Mouse (Mus musculus) bone marrow, adult 2 months (tissue): Measurements from ENCODE around the gene Loxl4. TPM values are rescaled to one million over a fixed set of nuclear protein-coding genes. Genes with fewer than 3 reads are reported as not detected.

Experiments
- H3K27ac ChIP-seq: fragments of 200-500 bp; 2 replicates; pipeline ENCODE4 v1.5.1; 2012; ENCODE audit warnings: low read depth, mild to moderate bottlenecking, control low read depth, inconsistent platforms, low read length; ENCODE audit not compliant: control insufficient read depth, poor library complexity, insufficient read depth
- H3K4me1 ChIP-seq: fragments of 200-500 bp; 2 replicates; pipeline ENCODE4 v1.6.1; 2011; ENCODE audit warnings: low read length; ENCODE audit not compliant: control insufficient read depth, insufficient read depth
- H3K4me3 ChIP-seq: fragments of 200-500 bp; replicated peaks from 2 replicates; pipeline ENCODE3; 2011; ENCODE audit warnings: mild to moderate bottlenecking, low read depth, low read length, control low read depth; ENCODE audit not compliant: control insufficient read depth
- CTCF ChIP-seq: fragments of 200-500 bp; IDR thresholded peaks from 2 replicates; pipeline ENCODE4 v1.5.1; 2011; ENCODE audit warnings: low read length, control low read depth; ENCODE audit not compliant: control insufficient read depth, insufficient read depth
- POLR2A ChIP-seq: fragments of 200-500 bp; IDR thresholded peaks from 2 replicates; pipeline ENCODE4 v1.6.1; 2011; ENCODE audit warnings: low read depth, mild to moderate bottlenecking, control low read depth, low read length, borderline replicate concordance; ENCODE audit not compliant: control insufficient read depth
- WGBS: fragments of 180-500 bp; shearing (Covaris S2); methylation state at CpG from one replicate; pipeline ENCODE4 v1.1.7; 2018; 5-methylcytosine and 5-hydroxymethylcytosine counted together
- polyA plus RNA-seq: library from polyadenylated mRNA; stranded (reverse); fragments of >200 nt; gene quantifications from 2 replicates; pipeline ENCODE4 v1.2.4, GENCODE M21; 2011; ENCODE audit warnings: low replicate concordance; ENCODE audit not compliant: missing spikeins, insufficient read depth, insufficient read length

Gene Loxl4
- polyA plus RNA-seq, 1 experiment: not detected

DNA sequence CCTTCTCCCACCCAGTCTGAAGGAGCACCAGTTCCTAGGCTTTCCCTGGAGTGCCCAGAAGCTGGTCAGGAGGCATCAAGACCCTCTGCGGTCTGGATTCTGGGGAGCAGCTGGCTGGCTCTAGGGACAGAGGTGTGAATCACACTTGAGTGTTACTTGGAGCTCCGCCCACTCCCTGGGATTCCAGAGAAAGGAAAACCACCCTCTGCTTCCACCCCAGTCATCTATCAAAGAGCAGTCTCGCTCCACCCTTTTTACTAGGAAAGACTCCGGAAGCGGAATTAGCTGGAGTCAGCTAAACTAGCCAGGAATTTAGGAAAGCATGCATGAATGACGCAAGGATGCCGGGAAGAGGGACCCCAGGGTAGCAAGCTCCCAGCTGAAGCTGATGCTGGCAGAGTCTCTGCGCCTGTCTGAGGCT, 18.9 kb upstream of the Loxl4 start:
- 12% methylated on average over 8 of the region's 8 CpGs for WGBS
- Histone ChIP-seq H3K4me1 (no peaks in the 10 kb centered on the region), H3K27ac (no peak overlapping the region), H3K4me3 (no peak overlapping the region)
- no peak for TF ChIP-seq POLR2A
- TF ChIP-seq CTCF: no peak

DNA sequence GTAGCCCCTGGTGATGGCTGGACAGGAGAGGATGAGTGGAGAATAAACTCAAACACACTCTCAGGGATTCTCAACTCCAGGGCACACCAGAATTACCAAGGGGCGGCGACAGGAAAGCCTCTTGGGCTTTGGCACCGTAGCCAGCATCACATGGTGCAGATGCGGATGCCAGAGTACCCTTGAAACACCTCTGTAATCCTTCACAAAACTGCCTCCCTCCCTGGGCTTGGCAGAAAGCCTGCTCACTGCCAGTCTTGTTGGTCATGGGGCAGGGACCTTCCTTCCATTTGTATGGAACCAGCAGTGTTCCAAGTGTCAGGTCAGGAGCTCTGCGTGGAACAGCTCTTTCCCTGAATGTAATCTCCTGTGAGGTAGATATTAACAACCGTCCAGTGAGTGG, 15.5 kb upstream of the Loxl4 start:
- TF ChIP-seq CTCF (no peak), POLR2A (no peak)

DNA sequence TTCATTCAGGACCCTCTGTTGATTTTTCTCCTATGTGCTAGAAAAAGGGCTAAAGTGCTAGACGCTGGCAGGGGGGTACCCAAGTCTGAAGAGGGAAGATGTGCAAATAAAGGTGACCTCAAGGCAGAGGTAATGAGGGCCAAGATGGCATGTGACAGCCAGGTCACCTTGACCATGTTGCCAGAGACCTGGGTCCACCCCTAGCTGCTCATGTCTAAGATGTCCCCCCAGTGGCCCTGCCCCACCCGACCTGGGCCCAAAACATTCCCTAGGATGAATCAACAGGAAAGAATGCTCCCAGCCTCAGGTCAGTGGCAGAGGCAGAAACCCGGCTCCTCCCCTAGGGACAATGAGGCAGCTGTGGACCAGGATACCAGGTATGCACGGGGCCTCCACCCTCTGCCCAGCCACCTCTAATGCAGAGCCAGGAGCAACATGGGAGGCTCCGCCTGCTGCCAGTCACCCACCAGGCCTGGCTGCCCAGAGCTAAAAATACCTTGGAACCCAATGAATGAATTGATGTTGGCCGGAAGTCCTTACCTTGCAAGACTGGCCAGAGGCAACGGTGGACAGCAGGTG, 1.1 kb upstream of the Loxl4 start:
- no peak for TF ChIP-seq POLR2A
- no peak for TF ChIP-seq CTCF
- Histone ChIP-seq H3K27ac (no peak overlapping the region), H3K4me3 (no peak overlapping the region), H3K4me1 (no peaks in the 10 kb centered on the region)
- WGBS: 65% methylated on average over 7 of the region's 7 CpGs

More for the DNA sequence above, 15.5 kb upstream of the Loxl4 start:
- 82% methylated on average over 6 of the region's 6 CpGs for WGBS
- H3K4me1 ChIP-seq: no peaks in the 10 kb centered on the region
- H3K27ac ChIP-seq: no peak overlapping the region
- H3K4me3 ChIP-seq: no peak overlapping the region

DNA sequence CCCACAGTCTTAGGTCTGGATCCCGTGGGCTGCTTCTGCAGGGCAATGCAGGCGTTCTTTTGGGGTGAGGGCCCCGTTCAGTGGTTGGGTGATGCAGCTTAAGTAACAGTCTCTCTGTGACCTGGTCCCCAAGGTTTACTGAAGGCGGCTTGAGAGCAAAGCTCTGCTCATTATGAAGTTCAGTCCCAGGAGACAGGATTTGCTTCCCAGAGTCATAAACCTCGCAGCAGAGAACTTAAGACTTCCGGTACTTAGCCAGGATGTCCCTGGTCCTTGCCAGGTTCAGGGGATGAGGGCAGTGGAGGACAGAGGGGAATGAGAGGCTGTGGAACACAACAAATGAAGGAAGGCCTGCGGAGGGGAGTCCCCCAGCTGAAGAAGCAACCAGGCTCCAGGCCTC, 503 bp upstream of the Loxl4 start:
- TF ChIP-seq CTCF: no peak
- TF ChIP-seq POLR2A: no peak
- Histone ChIP-seq H3K27ac (no peak overlapping the region), H3K4me1 (no peaks in the 10 kb centered on the region), H3K4me3 (no peak overlapping the region)
- 16% methylated on average over 7 of the region's 7 CpGs for WGBS

DNA sequence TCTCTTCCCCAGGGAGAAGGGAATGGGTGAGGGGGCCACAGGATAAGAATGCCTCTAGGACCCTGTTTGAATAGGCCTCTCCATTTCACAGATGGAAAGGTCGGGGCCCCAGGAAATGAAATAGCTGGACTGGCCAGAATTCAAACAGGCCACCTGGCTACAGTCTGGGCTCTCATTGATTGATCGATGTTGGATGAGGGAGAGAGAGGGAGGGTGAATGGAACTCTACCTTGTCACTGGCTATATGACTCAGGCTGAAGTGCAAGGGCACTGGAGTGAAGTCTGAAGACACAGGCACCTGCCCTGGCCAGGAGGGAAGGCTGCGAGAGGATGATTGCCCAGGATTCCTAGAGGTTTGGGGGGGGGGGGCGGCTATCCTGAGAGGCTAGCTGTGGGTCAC, 867 bp downstream of the Loxl4 start:
- no peaks in the 10 kb centered on the region for H3K4me1 ChIP-seq
- no peak for TF ChIP-seq POLR2A
- TF ChIP-seq CTCF: no peak
- no peak overlapping the region for H3K27ac ChIP-seq
- 75% methylated on average over 4 of the region's 4 CpGs for WGBS
- no peak overlapping the region for H3K4me3 ChIP-seq

DNA sequence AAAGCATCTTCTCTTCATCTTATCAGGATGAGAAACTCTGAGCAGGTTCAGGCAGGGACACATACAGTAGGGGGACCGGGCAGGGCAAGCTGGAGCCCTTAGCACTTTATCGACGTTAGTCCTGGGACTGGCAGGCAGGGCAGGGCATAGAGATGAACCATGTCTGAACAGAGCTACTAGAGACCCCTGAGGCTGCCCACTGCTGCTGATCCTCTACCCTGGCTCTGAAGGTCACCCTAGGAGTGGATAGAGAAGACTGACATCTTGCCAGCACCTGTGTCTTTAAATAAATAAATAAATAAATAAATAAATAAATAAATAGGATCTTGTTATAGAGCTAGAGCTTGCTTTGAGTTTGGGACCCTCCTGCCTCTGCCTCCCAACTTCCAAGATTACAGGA, 2.9 kb downstream of the Loxl4 start:
- TF ChIP-seq POLR2A: no peak
- no peak for TF ChIP-seq CTCF
- no peak overlapping the region for H3K4me3 ChIP-seq
- WGBS: 88% methylated on average over 3 of the region's 3 CpGs
- no peak overlapping the region for H3K27ac ChIP-seq
- no peaks in the 10 kb centered on the region for H3K4me1 ChIP-seq

DNA sequence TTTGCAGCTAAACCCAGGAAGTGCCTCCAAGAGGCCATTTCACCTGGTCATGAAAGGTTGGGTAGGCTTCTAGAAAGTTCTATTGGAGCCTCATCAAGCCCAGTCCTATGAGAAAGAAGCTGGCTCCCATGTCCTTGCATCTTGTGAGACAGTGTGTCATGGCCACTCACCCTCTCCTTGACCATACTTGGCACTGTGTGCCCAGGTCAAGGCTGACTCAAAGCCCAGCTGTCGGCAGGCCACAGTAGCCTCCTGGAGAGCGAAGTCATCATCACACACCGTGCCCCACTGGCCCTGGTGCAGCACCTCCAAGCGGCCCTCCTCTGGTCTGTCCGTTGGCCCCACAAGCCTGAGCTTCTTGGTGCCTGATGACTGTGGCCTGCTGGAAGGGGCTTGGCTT, 4.5 kb downstream of the Loxl4 start:
- Histone ChIP-seq H3K4me3 (no peak overlapping the region), H3K27ac (0 out of 2 replicates have a peak overlapping the region, but pooled peaks have one; percentile 11), H3K4me1 (no peaks in the 10 kb centered on the region)
- TF ChIP-seq POLR2A (no peak), CTCF (no peak)
- 87% methylated on average over 5 of the region's 5 CpGs for WGBS

DNA sequence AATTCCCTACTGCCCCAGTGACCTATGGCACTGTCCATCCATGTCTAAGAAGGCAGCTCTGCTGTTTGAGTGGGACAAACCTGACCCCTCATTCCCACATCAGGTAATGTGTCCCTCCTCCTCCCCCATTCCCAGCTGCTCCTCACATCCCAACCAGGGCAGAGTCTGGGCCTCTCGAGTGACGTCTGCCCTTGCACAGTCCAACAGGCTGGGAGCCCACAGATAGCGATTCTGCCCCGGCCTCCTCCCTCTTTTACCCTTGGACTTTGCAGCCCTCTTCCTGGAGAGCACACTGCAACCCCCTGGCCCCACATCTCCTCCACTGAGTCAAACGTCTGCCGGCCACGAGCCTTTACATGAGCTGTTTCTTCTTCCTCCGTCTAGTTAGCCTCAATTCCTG, 10.0 kb downstream of the Loxl4 start:
- Histone ChIP-seq H3K4me1 (no peaks in the 10 kb centered on the region), H3K27ac (no peak overlapping the region), H3K4me3 (no peak overlapping the region)
- TF ChIP-seq CTCF (no peak), POLR2A (no peak)
- 80% methylated on average over 8 of the region's 8 CpGs for WGBS

DNA sequence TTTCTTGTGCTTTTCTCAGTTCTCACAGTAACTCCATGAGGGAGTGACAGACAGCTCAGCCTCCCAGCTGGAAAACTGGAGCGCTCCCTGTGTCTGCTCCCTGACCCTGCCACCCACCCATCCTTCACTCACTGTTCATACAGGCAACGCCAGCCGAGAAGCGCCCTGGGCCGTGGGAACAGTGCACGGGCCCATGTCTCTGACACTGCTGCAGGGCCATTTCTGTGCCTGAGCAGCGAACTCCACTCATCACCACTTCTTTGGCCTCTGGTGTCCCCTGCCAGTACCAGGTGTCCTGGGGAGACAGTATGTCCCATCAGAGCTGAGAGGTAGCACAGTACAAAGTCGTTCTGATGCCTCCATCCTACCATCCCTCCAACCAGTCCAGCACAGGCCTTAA, 10.6 kb downstream of the Loxl4 start:
- WGBS: 79% methylated on average over 8 of the region's 8 CpGs
- H3K27ac ChIP-seq: no peak overlapping the region

More for the DNA sequence above, 10.6 kb downstream of the Loxl4 start:
- Histone ChIP-seq H3K4me1 (no peaks in the 10 kb centered on the region), H3K4me3 (no peak overlapping the region)
- no peak for TF ChIP-seq CTCF
- no peak for TF ChIP-seq POLR2A
